Mouse (Mus musculus): ENCODE measurements at regions not wholly inside any gene's neighbourhood (a gene's known extent, or its start where the extent isn't known, plus 50 kb on each side); places are given as distances from the start of the nearest gene placed in this dataset.

GRCm38 (mm10) chr3:104305904-104306563 is 85.9 kb upstream of the Magi3 start:
- no peak overlapping the region for H3K27ac ChIP-seq (ENCODE audit: control insufficient read depth, low read depth, low read length)
- no peak for DNase-seq (ENCODE audit: low read depth, low spot score)
- H3K79me2 ChIP-seq (ENCODE audit: control insufficient read depth, insufficient read depth, low read length, poor library complexity), result no peaks in the 10 kb centered on the region
- no peaks in the 10 kb centered on the region for H3K36me3 ChIP-seq (ENCODE audit: control insufficient read depth in 1 of 2, insufficient read depth in 2 of 2, low read length in 2 of 2)
- no peaks in the 10 kb centered on the region; a peak in 1 of 4 replicates for H3K27me3 ChIP-seq (ENCODE audit: control insufficient read depth in 1 of 2, insufficient read depth in 2 of 2, low read length in 2 of 2)
- H3K9ac ChIP-seq (ENCODE audit: control insufficient read depth, low read depth, low read length, poor library complexity, severe bottlenecking), result no peak overlapping the region
- no peak overlapping the region for H3K4me3 ChIP-seq (ENCODE audit: control insufficient read depth in 1 of 2, insufficient read depth in 1 of 2, low read depth in 2 of 2, low read length in 2 of 2)
- H3K4me1 ChIP-seq (ENCODE audit: control insufficient read depth in 1 of 2, insufficient read depth in 2 of 2, low read length in 2 of 2), result no peaks in the 10 kb centered on the region
- no peaks in the 10 kb centered on the region for H3K9me3 ChIP-seq (replicated peaks; ENCODE audit: insufficient read depth, low read length)
- TF ChIP-seq E2F4 (IDR thresholded peaks at IDR 0.05; ENCODE audit: borderline replicate concordance, low read depth, low read length), result no peak
- no peak for TF ChIP-seq GABPA (IDR thresholded peaks at IDR 0.05; ENCODE audit: low read depth, low read length)
- no peak for TF ChIP-seq POLR2A (IDR thresholded peaks at IDR 0.05; ENCODE audit: control insufficient read depth in 1 of 2, insufficient read depth in 1 of 2, low read depth in 1 of 2, low read length in 2 of 2, poor library complexity in 1 of 2)
- no peak for TF ChIP-seq MEF2A (IDR thresholded peaks at IDR 0.05; ENCODE audit: extremely low read depth, insufficient replicate concordance, low read depth, low read length, poor library complexity, severe bottlenecking)
- TF ChIP-seq NRF1 (IDR thresholded peaks at IDR 0.05; ENCODE audit: insufficient read depth, low read depth, low read length, poor library complexity, severe bottlenecking), result no peak
- TF ChIP-seq CHD2 (IDR thresholded peaks at IDR 0.05; ENCODE audit: low read length), result no peak
- no peak for TF ChIP-seq SMC3 (IDR thresholded peaks at IDR 0.05; ENCODE audit: low read depth, low read length)
- no peak for TF ChIP-seq EP300 (IDR thresholded peaks at IDR 0.05; ENCODE audit: low read depth in 1 of 2, low read length in 2 of 2)
- TF ChIP-seq MYB (IDR thresholded peaks at IDR 0.05; ENCODE audit: low read depth, low read length), result no peak
- no peak for TF ChIP-seq GATA1 (IDR thresholded peaks at IDR 0.05; ENCODE audit: low read depth, low read length)
- TF ChIP-seq HCFC1 (IDR thresholded peaks at IDR 0.05; ENCODE audit: low read depth, low read length), result no peak
- no peak for TF ChIP-seq USF2 (IDR thresholded peaks at IDR 0.05; ENCODE audit: borderline replicate concordance in 1 of 2, insufficient read depth in 1 of 2, low read depth in 1 of 2, low read length in 2 of 2)
- TF ChIP-seq BHLHE40 (IDR thresholded peaks at IDR 0.05; ENCODE audit: borderline replicate concordance, low read depth, low read length), result no peak
- no peak for TF ChIP-seq POLR2AphosphoS2 (IDR thresholded peaks at IDR 0.05; ENCODE audit: low read length)

GRCm38 (mm10) chr3:104303577-104303976 is 83.4 kb upstream of the Magi3 start:
- H3K4me3 ChIP-seq (ENCODE audit: control insufficient read depth in 1 of 2, insufficient read depth in 1 of 2, low read depth in 2 of 2, low read length in 2 of 2), result no peak overlapping the region
- TF ChIP-seq TCF12 (IDR thresholded peaks at IDR 0.05; ENCODE audit: low read depth, low read length) (no peak), ZKSCAN1 (IDR thresholded peaks at IDR 0.05; ENCODE audit: low read depth, low read length) (no peak), MAZ (IDR thresholded peaks at IDR 0.05; ENCODE audit: low read depth, low read length) (no peak), ZMIZ1 (IDR thresholded peaks at IDR 0.05; ENCODE audit: low read depth, low read length) (no peak), MYC (IDR thresholded peaks at IDR 0.05; ENCODE audit: low read depth, low read length) (no peak), CTCF (IDR thresholded peaks at IDR 0.05 in 2 of 3, conservative IDR thresholded peaks at IDR 0.05 in 1 of 3; ENCODE audit: control insufficient read depth in 1 of 3, insufficient read depth in 1 of 3, low read depth in 2 of 3, low read length in 3 of 3, poor library complexity in 1 of 3, severe bottlenecking in 1 of 3) (no peak), ZNF384 (IDR thresholded peaks at IDR 0.05; ENCODE audit: low read depth, low read length) (no peak), MYB (IDR thresholded peaks at IDR 0.05; ENCODE audit: low read depth, low read length) (no peak), SMC3 (IDR thresholded peaks at IDR 0.05; ENCODE audit: low read depth, low read length) (no peak), JUND (IDR thresholded peaks at IDR 0.05; ENCODE audit: low read depth, low read length) (no peak), RAD21 (IDR thresholded peaks at IDR 0.05; ENCODE audit: low read depth, low read length) (no peak), MXI1 (IDR thresholded peaks at IDR 0.05; ENCODE audit: low read depth, low read length) (no peak)
- H3K79me2 ChIP-seq (ENCODE audit: control insufficient read depth, insufficient read depth, low read length, poor library complexity), result no peaks in the 10 kb centered on the region
- no peaks in the 10 kb centered on the region for H3K9me3 ChIP-seq (replicated peaks; ENCODE audit: insufficient read depth, low read length)
- H3K9ac ChIP-seq (ENCODE audit: control insufficient read depth, low read depth, low read length, poor library complexity, severe bottlenecking), result no peak overlapping the region
- no peaks in the 10 kb centered on the region for H3K4me1 ChIP-seq (ENCODE audit: control insufficient read depth in 1 of 2, insufficient read depth in 2 of 2, low read length in 2 of 2)
- H3K27me3 ChIP-seq (ENCODE audit: control insufficient read depth in 1 of 2, insufficient read depth in 2 of 2, low read length in 2 of 2), result no peaks in the 10 kb centered on the region; a peak in 3 of 4 replicates
- no peak overlapping the region for H3K27ac ChIP-seq (ENCODE audit: control insufficient read depth, low read depth, low read length)
- H3K36me3 ChIP-seq (ENCODE audit: control insufficient read depth in 1 of 2, insufficient read depth in 2 of 2, low read length in 2 of 2), result no peaks in the 10 kb centered on the region
- no peak for DNase-seq (ENCODE audit: low read depth, low spot score)

All from MEL (cell line).